Mouse (Mus musculus): Measurements from ENCODE around the gene Pi16. TPM values are rescaled to one million over a fixed set of nuclear protein-coding genes. Genes with fewer than 3 reads are reported as not detected.

The Pi16 gene
- total RNA-seq, 2 experiments from 2014 or later = 35.9 to 42.4 TPM

DNA sequence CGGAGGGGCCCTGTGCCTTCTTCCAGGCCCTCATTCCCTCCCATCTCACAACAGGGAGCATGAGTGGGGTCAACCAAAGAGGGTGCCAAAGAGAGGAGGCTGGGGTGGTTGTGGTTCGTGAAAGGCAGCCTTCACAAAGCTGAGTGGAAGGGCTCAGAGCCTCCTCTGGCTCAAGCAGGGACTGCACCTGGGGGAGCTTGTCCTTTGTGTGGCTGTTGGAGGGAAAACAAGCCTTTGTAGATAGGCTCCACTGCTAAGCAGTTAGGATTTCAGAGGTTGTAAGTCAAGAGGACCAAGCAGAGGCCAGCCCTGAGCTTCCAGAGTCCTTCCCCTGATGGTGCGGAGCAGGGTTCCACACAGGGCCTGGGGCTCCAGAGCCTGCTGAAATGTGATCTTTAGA, 14.4 kb upstream of the Pi16 start:
- no peak for DNase-seq

DNA sequence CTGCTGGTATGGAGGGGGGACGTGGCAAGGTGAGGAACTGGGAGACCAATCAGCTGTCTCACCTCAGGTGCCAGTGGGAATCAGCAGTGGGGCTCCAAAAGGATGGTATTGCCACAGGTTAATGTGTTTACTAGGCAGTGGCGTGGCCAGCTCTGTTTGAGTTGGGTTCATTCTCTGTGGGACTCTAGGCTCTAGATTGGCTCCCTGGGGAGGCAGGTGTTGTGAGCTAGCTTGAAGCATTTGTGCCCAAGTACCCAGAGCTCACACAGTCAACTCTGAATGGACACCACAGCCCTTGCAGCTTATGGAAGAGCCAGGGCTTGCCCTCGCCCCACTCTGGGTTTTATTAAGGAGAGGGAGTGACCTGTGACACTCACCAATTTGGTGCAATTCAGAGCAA, 13.6 kb upstream of the Pi16 start:
- intact Hi-C loops (cut with DNase I) = loop anchor here (2.0 kb wide), 1 partner anchor 43 kb away; the partner anchor contains the start of gene Mtch1
- no peak for DNase-seq

More for the DNA sequence above, 14.4 kb upstream of the Pi16 start:
- intact Hi-C loops (cut with DNase I) = no loop called here

DNA sequence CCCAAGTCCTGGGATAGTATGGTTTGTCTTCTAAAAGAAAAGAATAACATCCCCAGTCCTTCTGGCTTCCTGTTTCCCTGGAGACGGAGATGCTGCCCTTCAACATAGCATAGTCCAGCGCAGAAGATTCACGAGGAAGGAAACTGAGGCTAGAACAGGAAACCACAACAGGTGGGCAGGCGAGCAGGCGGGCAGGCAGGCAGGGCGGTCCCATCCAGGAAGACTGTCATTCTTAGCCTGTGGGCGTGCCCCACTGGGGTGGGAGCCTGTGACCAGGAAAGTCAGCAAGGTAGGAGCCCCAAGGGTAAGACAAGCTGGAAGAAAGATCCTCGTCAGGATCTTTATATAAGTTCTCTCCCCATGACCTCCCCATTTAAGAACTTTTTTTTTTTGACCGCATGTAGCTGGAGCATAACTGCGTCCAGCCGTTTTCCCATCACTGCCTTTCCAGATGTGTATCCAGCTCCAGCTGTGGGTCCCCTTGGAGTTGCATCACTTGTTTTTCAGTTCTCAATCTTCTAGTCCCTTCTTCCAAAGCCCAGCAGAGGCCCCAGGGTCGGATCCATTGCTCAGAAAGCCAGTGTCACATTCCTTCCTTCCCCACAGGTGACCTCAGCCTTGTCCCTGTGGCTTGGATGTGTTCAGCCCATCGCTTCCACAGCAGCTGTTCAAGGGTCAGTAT, 13.0 kb upstream of the Pi16 start:
- no peak for DNase-seq
- intact Hi-C loops (cut with DNase I) = loop anchor here (2.0 kb wide), 1 partner anchor 42 kb away; the partner anchor contains the start of gene Mtch1

DNA sequence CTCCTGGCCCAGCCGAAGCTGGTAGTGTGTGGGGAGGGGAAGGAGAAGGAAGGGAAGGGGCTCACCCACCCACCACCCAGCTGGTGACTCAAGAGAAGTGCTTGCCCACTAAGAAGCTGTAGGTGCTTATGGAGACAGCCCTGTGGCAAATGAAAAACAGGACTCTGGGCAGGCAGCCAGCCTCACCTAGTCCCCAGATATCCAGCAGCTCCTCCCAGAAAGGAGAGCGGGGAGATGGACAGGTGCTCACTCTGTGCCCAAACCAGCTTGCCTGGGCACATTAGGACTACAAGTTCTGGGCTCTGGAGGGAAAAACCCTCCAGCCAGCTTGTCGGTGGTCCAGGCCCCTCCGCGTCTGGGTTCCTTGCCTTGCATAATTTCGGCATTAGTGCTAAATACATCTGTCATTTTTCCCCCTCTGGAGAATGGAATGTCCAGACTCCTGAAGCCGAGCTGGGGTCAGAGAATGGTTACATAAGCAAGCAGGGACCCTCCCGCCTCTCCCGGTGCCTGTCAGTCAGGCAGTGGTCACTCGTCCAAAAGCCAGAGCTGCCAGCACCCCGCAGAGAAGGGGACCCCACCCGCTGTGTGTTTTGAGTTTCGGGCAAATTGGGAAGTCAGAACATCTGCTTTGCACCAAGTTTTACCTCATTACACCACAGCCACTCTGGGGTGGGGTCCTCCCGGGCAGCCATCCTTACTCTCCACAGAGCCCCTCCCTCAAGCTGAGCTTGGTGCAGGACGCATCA, 12.2 kb upstream of the Pi16 start:
- peak; percentile 52 to 62 for DNase-seq
- intact Hi-C loops (cut with DNase I) = loop anchor here (2.0 kb wide), 1 partner anchor 42 kb away; the partner anchor contains the start of gene Mtch1

DNA sequence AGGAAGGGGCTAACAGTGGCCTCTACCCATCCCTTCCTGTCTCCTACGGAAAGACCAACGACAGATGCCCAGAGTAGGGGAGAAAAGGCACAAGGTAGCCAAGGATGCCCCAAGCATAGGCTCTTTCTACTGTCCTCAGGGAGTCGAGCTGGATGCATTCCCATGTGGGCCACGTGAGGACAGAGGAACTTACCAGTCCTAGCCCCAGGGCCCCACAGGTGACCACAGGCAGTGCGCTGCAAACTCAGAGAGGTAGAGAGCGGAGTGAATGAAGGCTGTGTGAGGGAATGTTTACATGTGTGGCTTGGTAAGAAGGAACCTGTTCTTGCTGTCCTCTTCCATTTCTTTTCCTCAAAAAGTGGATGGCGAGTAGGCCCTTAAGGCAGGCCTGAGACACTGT, 11.6 kb upstream of the Pi16 start:
- intact Hi-C loops (cut with DNase I) = loop anchor here (2.0 kb wide), 1 partner anchor 41 kb away; the partner anchor contains the start of gene Mtch1
- DNase-seq = no peak

DNA sequence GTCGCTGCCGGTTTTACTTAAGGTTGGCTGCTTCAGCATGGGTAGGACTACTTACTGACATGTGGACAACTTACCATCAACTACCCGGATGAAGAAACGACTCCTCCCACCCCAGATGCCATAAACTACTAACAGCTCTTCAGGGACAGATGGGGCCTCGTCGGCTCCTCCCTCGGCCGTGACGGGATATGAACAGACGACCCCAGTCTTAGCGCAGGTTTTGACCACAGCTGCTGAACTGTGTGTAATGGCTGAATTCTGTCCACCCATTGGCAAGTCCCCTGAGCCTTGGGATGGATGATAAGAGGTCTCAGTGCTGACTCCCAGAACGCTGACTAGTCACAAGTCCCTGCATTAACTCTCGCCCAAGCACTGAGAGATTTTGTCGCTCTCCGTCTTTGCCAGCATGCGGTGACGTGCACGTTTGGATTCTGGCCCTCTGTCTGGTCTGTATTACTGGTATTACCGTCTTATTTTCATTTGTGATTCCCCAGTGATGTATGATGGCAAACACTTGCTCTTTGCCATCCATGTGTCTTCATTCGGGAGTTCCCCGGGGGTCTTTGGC, 7.3 kb upstream of the Pi16 start:
- intact Hi-C loops (cut with DNase I) = no loop called here
- DNase-seq = no peak

DNA sequence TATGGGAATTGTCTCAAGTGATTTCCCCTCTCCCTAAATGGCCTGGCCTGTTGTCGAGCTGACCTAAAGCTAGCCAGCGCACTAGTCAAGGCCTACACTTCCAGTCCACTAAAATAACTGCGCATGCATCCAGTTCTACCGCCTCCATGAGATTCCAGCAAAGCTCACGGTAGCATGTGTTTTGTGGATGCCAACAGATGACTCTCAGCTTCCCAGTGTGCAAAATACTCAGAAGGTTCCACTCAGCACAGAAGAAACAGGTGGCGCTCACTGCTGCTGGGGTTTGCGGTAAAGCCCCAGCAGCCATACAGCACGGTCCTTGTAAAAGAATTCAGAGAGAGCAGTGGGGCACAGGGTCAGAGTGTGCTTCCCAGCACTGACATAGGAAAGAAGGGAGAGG, 5.9 kb upstream of the Pi16 start:
- intact Hi-C loops (cut with DNase I) = no loop called here
- no peak for DNase-seq

DNA sequence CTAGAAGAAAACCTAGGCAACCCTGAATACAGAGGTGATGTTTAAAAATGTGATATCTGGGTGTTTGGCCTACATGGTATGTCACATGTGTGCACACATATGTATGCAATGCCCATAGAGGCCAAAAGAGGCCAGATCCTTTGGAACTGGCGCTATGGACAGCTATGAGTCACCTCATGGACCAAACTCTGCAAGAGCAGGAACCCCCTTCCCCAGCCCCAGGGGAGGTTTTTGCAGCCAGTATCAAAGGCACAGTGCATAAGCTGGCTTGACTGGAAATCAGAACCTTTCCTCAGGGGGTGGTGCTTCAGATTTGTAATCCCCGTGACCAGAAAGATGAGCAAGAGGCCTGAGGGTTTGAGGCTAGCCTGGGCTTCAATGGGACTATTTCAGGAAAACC, 5.4 kb upstream of the Pi16 start:
- no peak for DNase-seq
- intact Hi-C loops (cut with DNase I) = no loop called here

DNA sequence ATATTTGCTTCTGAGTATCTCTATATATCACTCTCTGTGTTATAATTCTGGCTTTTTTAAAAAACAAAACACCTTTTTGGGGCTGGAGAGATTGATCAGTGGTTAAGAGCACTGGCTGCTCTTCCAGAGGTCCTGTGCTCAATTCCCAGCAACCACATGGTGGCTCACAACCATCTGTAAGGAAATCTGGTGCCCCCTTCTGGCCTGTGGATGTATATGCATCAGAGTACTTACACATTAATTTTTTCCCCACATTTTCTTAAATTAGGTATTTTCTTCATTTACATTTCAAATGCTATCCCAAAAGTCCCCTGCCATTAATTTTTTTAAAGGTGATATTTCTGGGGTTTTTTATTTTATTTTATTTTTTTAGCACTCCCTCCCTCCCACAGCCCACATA, 4.2 kb upstream of the Pi16 start:
- intact Hi-C loops (cut with DNase I) = no loop called here
- no peak for DNase-seq

DNA sequence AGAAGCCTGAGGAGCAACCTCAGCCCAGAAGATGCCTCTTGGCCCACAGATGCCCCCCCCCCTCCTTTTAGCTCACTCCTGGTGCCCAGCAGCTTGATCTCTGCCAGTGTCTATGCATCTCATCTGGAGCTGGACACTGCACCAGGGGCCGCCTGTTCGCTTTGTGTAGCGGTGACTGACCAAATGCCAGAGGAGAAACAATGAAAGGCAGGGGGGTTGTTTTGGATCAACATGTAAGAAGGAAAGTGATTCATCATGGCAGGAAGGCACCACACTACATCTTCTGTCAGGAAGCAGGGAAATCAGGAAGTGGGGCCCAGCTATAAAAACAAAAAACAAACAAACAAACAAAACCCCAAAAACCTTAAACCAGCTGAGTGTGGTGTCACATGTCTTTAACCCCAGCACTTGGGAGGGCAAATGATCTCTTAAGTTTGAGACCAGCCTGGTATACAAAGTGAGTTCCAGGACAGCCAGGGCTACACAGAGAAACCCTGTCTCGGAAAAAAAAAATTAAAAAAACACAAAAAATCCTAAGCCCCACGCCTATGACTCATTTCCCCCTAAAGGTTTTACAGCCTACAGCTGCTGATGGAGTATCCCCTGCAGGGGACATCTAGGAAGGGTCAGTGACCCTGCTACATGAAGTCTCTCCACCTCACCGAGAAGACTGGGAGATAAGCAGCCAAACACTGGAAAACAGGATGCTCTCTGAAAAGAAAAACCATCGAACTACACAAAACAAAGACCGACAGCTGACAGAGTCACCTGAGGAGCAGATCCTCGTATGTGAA, 1.6 kb upstream of the Pi16 start:
- intact Hi-C loops (cut with DNase I) = no loop called here

DNA sequence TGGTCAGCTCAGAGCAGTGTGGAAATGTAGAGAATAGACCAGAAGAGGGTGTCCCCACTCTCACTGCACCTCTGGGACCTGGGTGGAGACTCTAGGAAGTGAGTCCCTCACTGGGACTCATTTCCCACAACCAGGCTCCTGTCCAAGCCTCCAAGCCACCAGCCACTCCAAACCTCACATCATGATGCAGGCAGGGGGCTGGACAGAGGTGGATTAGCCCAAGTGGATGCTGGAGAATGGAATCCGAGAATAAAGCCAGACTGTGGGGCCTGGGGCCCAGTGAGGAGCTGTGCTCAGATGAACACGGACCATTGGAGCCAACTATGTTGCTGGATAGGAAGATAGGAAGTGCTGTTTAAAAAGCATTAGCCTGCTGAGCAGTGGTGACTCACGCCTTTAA, 589 bp upstream of the Pi16 start:
- no peak for DNase-seq
- intact Hi-C loops (cut with DNase I) = no loop called here

More for the DNA sequence above, 1.6 kb upstream of the Pi16 start:
- no peak for DNase-seq

DNA sequence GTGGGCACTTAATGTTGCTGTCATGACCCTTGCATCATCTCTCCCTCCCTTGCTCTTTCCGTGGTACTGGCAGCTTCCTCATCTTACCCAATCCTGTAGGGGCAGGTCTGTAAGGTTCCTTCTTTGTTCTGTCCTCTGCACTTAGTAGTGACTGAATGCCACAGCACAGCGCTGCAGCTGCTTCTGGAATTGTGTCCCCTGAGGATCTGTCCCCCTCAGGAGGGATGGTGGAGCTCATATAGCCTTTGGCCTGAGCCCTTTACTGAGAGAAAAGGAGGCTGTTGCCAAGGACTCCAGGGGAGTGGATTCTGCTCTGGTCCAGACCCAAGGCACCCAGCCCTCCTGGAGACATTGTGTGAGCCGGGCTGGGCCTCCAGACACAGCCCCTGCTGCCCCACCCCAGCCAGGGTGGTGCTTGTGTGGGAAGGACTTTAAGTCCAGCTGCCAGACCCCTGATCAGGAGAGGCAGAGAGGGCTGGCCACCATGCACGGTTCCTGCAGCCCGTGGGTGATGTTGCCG, 1.3 kb downstream of the Pi16 start:
- DNase-seq = peak in 1 of 2 experiments; percentile 54
- intact Hi-C loops (cut with DNase I) = no loop called here

DNA sequence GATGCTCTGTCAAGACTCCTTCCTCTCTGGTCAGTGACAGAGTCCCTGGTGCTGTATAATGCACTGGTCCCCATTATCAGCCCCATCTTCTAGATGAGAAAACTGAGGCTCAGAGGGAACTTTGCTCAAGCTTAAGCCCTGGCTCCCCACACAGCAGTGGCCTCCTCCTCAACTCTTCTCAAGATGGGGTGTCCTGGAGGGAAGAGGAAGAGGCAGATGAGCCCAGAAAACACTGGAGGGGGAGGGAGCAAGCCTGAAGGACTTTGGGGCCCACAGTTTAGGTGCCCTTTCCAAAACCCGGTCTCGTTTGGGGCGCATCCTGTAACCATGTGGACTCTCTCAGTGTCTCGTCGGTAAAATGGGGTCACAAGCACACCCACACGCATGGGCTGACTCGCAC, 2.0 kb downstream of the Pi16 start:
- intact Hi-C loops (cut with DNase I) = no loop called here
- no peak for DNase-seq

DNA sequence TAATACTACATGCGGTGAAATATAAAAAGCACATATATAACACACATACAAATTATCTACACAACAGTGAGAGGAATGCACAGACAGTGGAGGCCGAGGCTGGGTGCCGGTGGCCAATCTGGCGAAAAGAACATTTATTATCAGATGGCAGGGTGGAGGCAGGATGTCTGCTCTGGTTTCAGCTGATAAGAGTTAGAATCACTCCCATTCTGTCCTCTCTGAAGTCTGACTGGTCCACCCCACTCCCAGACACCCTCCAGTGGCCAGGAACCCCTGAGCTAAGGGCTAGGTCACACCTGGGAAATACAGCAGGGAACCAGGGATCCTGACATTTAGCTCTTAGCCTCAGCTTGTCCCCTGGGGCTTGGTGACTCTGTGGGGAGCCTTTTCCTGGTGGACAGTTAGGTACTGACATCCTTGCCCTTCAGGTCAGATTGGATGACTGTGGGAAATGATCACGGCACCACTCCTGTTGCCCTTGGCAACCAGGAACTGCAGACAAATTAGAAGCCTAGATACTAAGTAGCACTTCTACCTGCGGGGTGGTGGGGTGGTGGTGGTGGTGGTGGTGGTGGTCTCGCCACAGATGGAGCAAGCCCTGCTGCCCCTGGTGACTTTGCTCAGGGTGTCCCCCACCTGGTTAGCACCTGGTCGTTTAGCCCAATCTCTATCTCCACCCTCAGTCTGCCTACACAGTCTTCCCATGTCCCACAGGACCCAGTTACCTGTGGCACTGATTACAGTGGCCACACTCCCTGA, 2.6 kb downstream of the Pi16 start:
- DNase-seq = no peak

DNA sequence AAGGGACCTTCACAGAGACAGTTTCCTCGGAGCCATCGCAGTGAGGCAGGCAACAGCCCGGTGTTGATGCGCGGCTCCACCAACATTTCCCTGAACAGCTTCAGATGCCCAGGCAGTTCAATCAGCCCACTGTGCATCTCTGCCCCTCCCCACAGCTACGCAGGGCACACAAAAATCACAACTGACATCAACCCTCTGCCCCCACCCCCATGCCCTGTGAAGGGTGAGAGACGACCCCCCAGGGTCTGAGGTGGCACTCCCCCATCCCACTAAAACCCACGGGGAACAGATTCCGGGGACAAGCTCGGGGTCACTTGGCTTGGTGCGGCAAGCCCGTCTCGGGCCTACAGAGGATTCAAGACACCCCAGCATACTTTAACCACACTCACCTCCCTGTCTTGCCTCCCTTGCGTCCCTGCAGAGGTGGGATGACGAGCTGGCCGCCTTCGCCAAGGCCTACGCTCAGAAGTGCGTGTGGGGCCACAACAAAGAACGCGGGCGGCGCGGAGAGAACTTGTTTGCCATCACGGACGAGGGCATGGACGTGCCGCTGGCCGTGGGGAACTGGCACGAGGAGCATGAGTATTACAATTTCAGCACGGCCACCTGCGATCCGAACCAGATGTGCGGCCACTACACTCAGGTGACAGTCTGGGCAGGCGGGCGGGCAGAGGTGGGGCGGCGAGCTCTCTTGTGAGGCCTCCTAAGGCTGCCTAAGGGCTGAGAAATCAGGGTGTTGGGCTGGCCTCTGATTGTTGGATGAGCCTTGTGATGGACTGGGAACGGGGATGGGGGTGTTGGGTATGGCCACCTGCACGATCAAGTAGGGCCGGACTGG, 4.5 kb downstream of the Pi16 start:
- no peak for DNase-seq
- intact Hi-C loops (cut with DNase I) = no loop called here

More for the DNA sequence above, 2.6 kb downstream of the Pi16 start:
- intact Hi-C loops (cut with DNase I) = no loop called here

DNA sequence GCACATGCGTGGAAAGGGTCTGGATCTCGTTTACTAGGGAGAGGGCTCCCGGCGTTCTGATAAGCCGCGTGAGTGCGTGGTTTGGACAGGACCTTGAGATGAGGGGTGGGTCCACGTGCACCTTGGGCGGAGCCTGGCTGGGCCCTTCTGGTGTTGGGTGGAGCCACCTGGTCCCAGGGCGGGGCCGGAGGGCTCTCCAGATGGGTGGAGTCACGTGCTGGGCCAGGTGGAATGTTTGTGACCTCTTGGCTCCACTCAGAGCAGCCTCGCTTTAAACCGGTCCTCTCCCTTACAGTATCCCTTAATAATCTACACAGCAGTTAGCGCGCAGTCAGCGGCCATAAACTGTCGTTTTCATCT, 5.1 kb downstream of the Pi16 start:
- DNase-seq = no peak
- intact Hi-C loops (cut with DNase I) = no loop called here

DNA sequence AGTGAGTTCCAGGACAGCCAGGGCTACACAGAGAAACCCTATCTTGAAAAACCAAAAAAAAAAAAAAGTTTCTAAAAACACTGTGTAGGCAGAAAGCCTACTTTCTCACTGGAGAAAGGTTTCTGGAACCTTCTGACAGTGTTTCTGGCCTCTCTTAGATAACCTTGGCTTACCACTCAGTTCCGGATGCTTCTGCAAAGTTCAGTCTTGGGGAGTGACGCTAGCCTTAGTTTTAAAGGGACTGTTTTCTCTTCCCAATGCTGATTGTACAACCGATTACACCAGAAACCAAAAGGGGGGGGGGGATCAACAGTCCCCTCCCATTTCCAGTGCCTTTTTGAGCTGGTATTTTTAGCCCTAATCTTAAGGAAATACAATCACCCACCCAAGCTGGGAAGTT, 6.1 kb downstream of the Pi16 start:
- DNase-seq = no peak
- intact Hi-C loops (cut with DNase I) = no loop called here

DNA sequence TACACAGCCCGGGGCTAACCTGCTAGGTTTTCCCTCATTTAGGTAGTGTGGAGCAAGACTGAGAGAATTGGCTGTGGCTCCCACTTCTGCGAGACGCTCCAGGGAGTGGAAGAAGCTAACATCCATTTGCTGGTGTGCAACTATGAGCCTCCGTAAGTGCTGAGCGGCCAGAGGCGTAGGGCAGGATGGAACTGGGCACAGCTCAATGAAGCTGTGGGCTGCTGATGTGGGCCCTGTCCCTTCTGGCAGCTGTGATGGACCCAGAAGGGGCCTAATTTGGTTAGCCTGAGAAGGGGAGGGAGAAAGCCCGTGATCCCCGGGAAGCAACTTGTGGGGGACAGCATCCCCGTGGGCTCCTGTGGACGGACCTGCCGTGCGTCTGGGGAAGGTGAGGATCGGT, 8.4 kb downstream of the Pi16 start:
- no peak for DNase-seq
- intact Hi-C loops (cut with DNase I) = loop anchor here (5.0 kb wide), 1 partner anchor 49 kb away; no protein-coding TSS in a partner anchor

Measured in heart, postnatal 36 days (tissue).